Mouse (Mus musculus) C2C12 (cell line): ENCODE data around the gene Plekhg5.

Experiments used
- CEBPB ChIP-seq: IDR thresholded peaks from one replicate; pipeline ENCODE4 v1.6.1; 2011; ENCODE audit warnings: low read depth, mild to moderate bottlenecking, control low read depth, moderate library complexity
- CTCF ChIP-seq: IDR thresholded peaks from one replicate; pipeline ENCODE4 v1.5.1; 2011; ENCODE audit not compliant: control insufficient read depth, insufficient read depth, insufficient read length
- MAX ChIP-seq: IDR thresholded peaks from one replicate; pipeline ENCODE4 v1.6.1; 2011; ENCODE audit warnings: mild to moderate bottlenecking, control low read depth
- MYOD1 ChIP-seq: IDR thresholded peaks from one replicate; pipeline ENCODE4 v1.6.1; 2011; ENCODE audit warnings: low read depth; ENCODE audit not compliant: control insufficient read depth, insufficient read length
- USF1 ChIP-seq: IDR thresholded peaks from one replicate; pipeline ENCODE4 v1.6.1; 2011; ENCODE audit warnings: low read depth, mild to moderate bottlenecking, control low read depth, moderate library complexity

- no peak for TF ChIP-seq CTCF
- no peak for TF ChIP-seq MYOD1
- TF ChIP-seq CEBPB, result no peak
- no peak for TF ChIP-seq MAX
- TF ChIP-seq USF1, result no peak
Observed at GRCm38 (mm10) chr4:152044609-152045008, 27.7 kb upstream of the Plekhg5 start.
